Mouse (Mus musculus): Measurements from ENCODE around the gene Olfr1353. TPM values are rescaled to one million over a fixed set of nuclear protein-coding genes. Genes with fewer than 3 reads are reported as not detected.

Olfr1353 gene
- not detected in 2 replicates for polyA plus RNA-seq (2015; fragmentation: Nextera tagmentation; extraction: Ambion mirVana)

DNA sequence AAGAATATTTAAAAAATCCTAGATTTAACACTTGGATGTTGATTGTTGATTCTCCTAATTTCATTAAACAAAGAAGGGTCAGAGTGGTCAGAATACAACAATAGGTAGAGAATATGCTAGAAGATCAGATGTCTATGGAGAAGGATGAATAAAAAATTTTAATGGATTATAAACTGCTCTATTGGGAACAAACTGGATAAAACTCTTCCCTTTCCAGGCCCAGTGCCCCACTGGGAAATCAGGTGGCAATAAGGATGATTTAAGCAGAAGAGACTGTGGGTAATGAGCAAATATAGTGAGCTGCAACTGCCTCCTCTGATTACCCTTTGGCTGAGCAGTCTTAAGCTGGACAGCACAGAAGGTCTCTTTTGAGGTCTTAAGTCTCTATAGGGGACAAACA is at the start of gene Olfr1353:
Olfr1353 (plus strand) TSS at position 301 of the 400 bp plus-strand sequence.

GRCm38 (mm10) chr10:78950336-78950735 is 12.8 kb upstream of the Olfr1353 start, which contains the start of gene Olfr8:
Olfr8 (plus strand) TSS chr10:78950636.

GRCm38 (mm10) chr10:78980750-78981149 is 17.6 kb downstream of the Olfr1353 start, which contains the start of gene Olfr1352:
Olfr1352 (plus strand) TSS chr10:78981050.

GRCm38 (mm10) chr10:79012172-79012571 is 49.1 kb downstream of the Olfr1353 start, which contains the start of gene Olfr1351:
Olfr1351 (plus strand) TSS chr10:79012472.

Other genes starting within 250 kb of the Olfr1353 start
- gene Casp14, start 245.0 kb upstream of the Olfr1353 start, polyA plus RNA-seq (2015; fragmentation: Nextera tagmentation; extraction: Ambion mirVana), result 8.4 TPM in 1 of 2 replicates, not detected in the other
- gene Ccdc105, start 210.2 kb upstream of the Olfr1353 start, polyA plus RNA-seq (2015; fragmentation: Nextera tagmentation; extraction: Ambion mirVana), result not detected in 2 replicates
- gene Slc1a6, start 182.8 kb upstream of the Olfr1353 start, polyA plus RNA-seq (2015; fragmentation: Nextera tagmentation; extraction: Ambion mirVana), result 0.24 and 0.53 TPM in 2 replicates
- gene Olfr1356, start 111.1 kb upstream of the Olfr1353 start, polyA plus RNA-seq (2015; fragmentation: Nextera tagmentation; extraction: Ambion mirVana), result not detected in 2 replicates
- gene Olfr1355, start 87.8 kb upstream of the Olfr1353 start, polyA plus RNA-seq (2015; fragmentation: Nextera tagmentation; extraction: Ambion mirVana), result not detected in 2 replicates
- gene Olfr1354, start 50.1 kb upstream of the Olfr1353 start, polyA plus RNA-seq (2015; fragmentation: Nextera tagmentation; extraction: Ambion mirVana), result not detected in 2 replicates
- not detected in 2 replicates for gene Olfr8, start 12.7 kb upstream of the Olfr1353 start, polyA plus RNA-seq (2015; fragmentation: Nextera tagmentation; extraction: Ambion mirVana)
- not detected in 2 replicates for gene Olfr1352, start 17.7 kb downstream of the Olfr1353 start, polyA plus RNA-seq (2015; fragmentation: Nextera tagmentation; extraction: Ambion mirVana)
- gene Olfr1351, start 49.2 kb downstream of the Olfr1353 start, polyA plus RNA-seq (2015; fragmentation: Nextera tagmentation; extraction: Ambion mirVana), result not detected in 2 replicates
- not detected in 2 replicates for gene Olfr57, start 65.4 kb downstream of the Olfr1353 start, polyA plus RNA-seq (2015; fragmentation: Nextera tagmentation; extraction: Ambion mirVana)
- 11.1 and 11.4 TPM in 2 replicates for gene 2610008E11Rik, start 134.3 kb downstream of the Olfr1353 start, polyA plus RNA-seq (2015; fragmentation: Nextera tagmentation; extraction: Ambion mirVana)
- gene Vmn2r80, start 185.5 kb downstream of the Olfr1353 start, polyA plus RNA-seq (2015; fragmentation: Nextera tagmentation; extraction: Ambion mirVana), result not detected in 2 replicates

Data from skeletal muscle tissue, postnatal 0 days (tissue).